Mouse (Mus musculus) urinary bladder, adult 2 months (tissue): Measurements from ENCODE around the gene Socs1. TPM values are rescaled to one million over a fixed set of nuclear protein-coding genes. Genes with fewer than 3 reads are reported as not detected.
"Not testable (repeated sequence)": the region's sequence is repeated elsewhere in the genome, so short reads cannot be mapped to it uniquely, and the experiment has no call there.

ENCODE experiments used
- DNase-seq: peaks from one replicate; pipeline ENCODE4 v3.0.0; 2022; ENCODE audit warnings: low spot score
- polyA plus RNA-seq: library from polyadenylated mRNA; depleted of rRNA; stranded (reverse); fragments of >200 nt; gene quantifications from 2 replicates; pipeline ENCODE4 v1.2.3, GENCODE M21; 2012; rRNA removed

The Socs1 gene
- 3.9 TPM in 2 replicates for polyA plus RNA-seq

GRCm38 (mm10) chr16:10785371-10786231 lies at the start of gene Socs1:
Gene Socs1, minus strand, starts transcription at chr16:10785536.
- peak; percentile 79 for DNase-seq

- DNase-seq = no peak
These were observed 49.2 kb upstream of the Socs1 start for GRCm38 (mm10) chr16:10834542-10834910.

GRCm38 (mm10) chr16:10828461-10828805 lies 43.1 kb upstream of the Socs1 start:
- DNase-seq = no peak

- no peak for DNase-seq
These were observed 42.6 kb upstream of the Socs1 start for GRCm38 (mm10) chr16:10827766-10828460.

- no peak for DNase-seq
These were observed 41.9 kb upstream of the Socs1 start for GRCm38 (mm10) chr16:10827269-10827668.

GRCm38 (mm10) chr16:10825840-10826239 lies 40.5 kb upstream of the Socs1 start:
- DNase-seq = no peak

GRCm38 (mm10) chr16:10824536-10824935 lies 39.2 kb upstream of the Socs1 start:
- no peak for DNase-seq

- DNase-seq = no peak
These were observed 36.1 kb upstream of the Socs1 start for GRCm38 (mm10) chr16:10821387-10821786.

- DNase-seq = no peak
These were observed 34.6 kb upstream of the Socs1 start for GRCm38 (mm10) chr16:10819966-10820365.

- no peak for DNase-seq
These were observed 33.3 kb upstream of the Socs1 start for GRCm38 (mm10) chr16:10818579-10819135.

GRCm38 (mm10) chr16:10814864-10815263 lies 29.5 kb upstream of the Socs1 start:
- no peak for DNase-seq

GRCm38 (mm10) chr16:10813726-10814125 lies 28.4 kb upstream of the Socs1 start:
- DNase-seq = no peak

GRCm38 (mm10) chr16:10812865-10813371 lies 27.6 kb upstream of the Socs1 start, which contains the start of gene Gm11172:
Gene Gm11172, plus strand, starts transcription at chr16:10812915.
- DNase-seq = no peak

- no peak for DNase-seq
These were observed 25.0 kb upstream of the Socs1 start for GRCm38 (mm10) chr16:10810376-10810775.

- no peak for DNase-seq
These were observed 20.6 kb upstream of the Socs1 start, which contains the start of gene Prm1 for GRCm38 (mm10) chr16:10805789-10806527. Gene Prm1, minus strand, starts transcription at chr16:10805839.

GRCm38 (mm10) chr16:10802420-10802819 lies 17.1 kb upstream of the Socs1 start:
- not testable (repeated sequence) for DNase-seq

- no peak for DNase-seq
These were observed 10.7 kb upstream of the Socs1 start, which contains the start of gene Prm2 for GRCm38 (mm10) chr16:10796034-10796433. Gene Prm2, minus strand, starts transcription at chr16:10796134.

- no peak for DNase-seq
These were observed 5.4 kb upstream of the Socs1 start, which contains the start of gene Prm3 for GRCm38 (mm10) chr16:10790702-10791101. Gene Prm3, minus strand, starts transcription at chr16:10790914.

GRCm38 (mm10) chr16:10788866-10789265 lies 3.5 kb upstream of the Socs1 start:
- no peak for DNase-seq

GRCm38 (mm10) chr16:10788271-10788670 lies 2.9 kb upstream of the Socs1 start, which contains the start of gene Tnp2:
Gene Tnp2, minus strand, starts transcription at chr16:10788660.
- no peak for DNase-seq

GRCm38 (mm10) chr16:10787548-10788058 lies 2.3 kb upstream of the Socs1 start:
- no peak for DNase-seq
